Mouse (Mus musculus) hematopoietic stem cell, adult 5-6 weeks (primary cell): Measurements from ENCODE around the gene Casp2. TPM values are rescaled to one million over a fixed set of nuclear protein-coding genes. Genes with fewer than 3 reads are reported as not detected.
A peak's percentile ranks its signal among the peaks of the same experiment; 100 is the strongest.

ENCODE experiments used
- ATAC-seq, 2 experiments: fragments of 125-278 bp in 1 of 2; replicated peaks in 1 of 2; 2 replicates each; pipeline ENCODE4 v1.8.0; 2016 to 2017; ENCODE audit warnings: inconsistent platforms in 2 of 2, mild to moderate bottlenecking in 2 of 2, moderate number of reproducible peaks in 2 of 2, low read depth in 1 of 2, moderate TSS enrichment in 1 of 2; ENCODE audit not compliant: low FRiP score in 2 of 2, poor library complexity in 2 of 2, severe bottlenecking in 2 of 2, insufficient read depth in 1 of 2, low TSS enrichment in 1 of 2
- total RNA-seq: library from RNA; stranded (forward); fragments of 172-1452, 232-1000 nt; gene quantifications from 2 replicates; pipeline ENCODE4 v1.2.3, GENCODE M21; 2017

Gene Casp2
- total RNA-seq, 1 experiment from 2014 or later, result 101 TPM

DNA sequence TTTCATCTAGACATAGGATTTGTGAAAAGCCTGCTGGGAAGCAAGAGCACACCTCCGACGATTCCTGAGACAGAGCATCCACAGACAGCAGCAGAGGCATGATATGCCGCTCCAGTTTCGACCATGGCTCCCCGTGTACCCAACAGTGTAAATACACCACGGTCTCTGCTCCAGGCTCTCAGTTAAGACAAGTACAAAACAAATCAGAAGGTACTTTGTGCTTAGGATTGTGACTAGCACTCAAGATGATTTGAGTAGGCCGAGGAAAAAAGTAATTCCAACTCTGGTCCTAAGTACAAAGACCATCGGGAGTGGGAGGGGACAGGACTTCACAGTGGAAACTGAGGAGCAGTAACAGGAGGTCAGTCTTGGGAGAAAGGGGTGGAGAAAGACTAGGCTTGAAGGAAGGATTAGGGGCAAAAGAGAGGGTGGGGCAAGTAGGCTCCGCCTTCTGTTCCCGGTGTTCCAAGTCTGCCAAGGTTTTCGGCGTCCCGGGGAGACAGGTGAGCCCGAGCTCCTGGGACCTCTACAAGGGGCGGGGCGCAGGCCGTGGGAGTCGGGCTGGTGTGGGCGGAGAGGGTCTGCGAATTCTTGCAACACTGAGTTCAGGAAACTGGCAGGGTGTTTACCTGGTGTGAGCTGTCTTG, 3.1 kb upstream of the Casp2 start, which contains the start of gene Tmem139:
Gene Tmem139, plus strand, starts transcription at position 447 of the 647 bp plus-strand sequence.
- no peak for ATAC-seq

DNA sequence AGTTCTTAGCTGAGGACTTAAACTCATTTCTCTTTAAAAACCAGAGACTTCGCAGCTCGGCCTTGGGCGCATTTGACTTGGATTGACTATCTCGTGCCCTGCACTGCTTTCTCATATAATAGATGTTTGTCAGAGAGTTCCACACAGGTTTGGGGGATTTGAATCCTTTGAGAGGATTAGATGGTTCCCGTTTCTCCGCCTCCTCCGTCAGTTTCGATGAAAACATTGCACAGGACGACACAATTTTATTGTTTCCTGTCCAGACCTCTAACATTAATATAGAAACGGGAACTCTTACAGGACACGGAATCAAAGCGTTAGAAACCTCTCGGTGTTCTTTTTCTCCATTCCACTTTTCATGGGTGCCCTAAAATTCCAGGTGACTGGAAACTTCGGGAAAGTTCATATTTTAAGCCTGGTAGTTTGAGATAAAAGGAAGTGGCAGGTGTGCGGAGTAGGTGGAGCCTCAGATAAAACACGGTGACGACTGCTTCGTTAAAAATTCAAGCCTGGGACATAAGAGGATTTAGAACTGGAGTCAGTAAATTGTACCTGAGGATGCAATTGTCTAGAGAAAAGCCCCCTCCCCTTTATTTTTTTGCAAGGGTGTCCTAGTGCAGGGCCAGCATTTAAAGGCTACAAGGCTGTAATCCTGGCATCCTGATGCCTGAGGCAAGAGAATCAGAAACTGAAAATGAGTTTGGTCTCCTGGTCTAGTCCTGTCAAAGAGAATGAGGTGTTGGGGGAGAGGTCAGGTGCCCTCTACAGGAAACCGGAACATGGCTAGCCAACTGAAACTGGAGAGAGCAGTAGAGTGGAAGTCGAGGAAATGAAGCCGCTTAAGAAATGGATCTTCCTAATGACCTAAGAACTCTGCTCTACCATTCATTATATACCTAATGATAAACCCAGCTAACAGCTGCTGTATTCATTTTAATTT, 876 bp downstream of the Casp2 start:
- ATAC-seq, result peak; percentile 20 to 33; a peak in 3 of 4 replicates

DNA sequence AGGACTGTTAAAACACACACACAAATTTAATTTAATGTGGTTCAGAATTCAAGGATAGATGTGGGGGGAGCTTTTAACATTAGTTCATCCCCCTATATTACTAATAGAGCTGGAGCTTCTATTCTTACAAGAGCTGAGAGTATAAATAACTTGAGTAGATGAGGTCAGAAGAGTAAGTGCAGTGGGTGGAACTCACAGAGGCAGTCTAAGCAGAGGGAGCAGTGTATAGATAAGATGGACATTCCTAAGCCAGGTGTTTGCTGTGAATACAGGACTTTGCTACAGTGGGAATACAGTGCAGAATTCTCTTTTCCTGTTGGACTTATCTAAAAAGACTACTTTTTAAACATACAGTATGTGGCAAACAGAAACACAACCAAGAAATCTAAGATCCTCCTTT, 6.0 kb downstream of the Casp2 start:
- ATAC-seq, result no peak

DNA sequence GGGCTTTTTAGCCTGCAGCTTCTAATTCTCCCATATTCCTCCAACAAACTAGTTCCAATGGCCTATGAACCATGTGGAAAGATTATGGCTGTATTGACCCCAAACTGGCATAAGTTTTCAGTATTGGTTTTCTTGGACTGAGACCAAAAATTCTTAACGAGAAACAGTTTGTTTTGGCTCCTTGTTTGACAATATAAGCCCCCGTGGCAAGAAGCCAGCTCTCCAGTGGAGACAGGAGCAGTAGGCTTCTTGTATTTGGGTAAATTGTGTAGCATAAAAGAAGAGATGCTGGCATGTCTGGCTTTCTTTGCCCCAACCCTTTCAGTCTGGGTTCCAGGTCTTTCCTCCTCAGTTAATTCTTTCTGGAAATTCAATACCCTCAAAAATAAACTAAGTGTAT, 11.4 kb downstream of the Casp2 start:
- ATAC-seq, result no peak

DNA sequence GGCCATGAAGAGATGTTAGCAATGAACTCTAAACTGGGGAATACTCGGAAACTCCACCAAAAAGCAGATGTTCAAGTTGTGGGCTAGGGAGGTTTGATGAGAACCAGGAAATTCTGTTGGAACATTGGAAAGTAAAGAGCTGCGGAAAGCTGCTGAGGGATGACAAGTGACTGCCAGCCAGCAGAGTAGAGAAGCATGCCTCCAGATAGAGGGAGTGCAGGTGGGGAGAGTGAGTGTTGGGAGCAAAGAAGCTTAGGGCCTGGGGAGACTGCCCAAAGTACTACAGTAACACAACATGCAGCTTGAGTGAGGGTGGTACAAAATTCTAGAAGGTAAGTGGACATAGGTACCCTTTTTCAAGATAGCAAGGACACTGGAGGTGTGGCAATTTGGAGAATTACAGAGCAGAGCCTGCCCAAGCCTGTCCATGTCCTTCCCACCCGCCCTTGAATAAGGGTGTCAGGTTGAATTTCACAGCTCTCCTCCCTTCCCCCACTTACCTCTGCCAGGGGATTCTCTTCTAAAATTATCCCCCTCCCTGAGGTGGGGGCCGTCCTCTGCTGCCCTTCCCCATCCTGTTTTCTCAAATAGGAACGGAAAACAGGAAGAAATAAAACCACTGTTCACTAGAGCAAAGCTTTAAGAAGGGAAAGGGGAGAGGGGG, 18.2 kb downstream of the Casp2 start:
- ATAC-seq, result no peak; a peak in 1 of 4 replicates

DNA sequence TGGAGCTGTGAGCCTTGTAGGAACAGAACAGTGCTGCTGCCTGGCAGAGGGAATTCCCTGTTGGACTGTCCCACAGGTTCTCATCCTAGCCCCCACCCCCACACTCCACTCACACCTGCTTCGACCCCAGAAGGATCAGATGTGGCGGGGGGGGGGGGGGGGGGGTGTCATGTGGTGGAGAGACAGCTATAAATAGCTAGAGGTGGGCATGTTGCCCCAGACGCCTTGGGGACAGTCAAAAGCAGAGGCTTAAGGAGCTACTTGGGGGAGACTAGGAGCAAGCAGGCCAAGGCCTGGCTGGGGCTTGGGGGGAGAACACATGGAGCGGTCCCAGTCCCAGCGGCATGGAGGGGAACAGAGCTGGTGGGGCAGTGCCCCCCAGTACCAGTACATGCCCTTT, 21.7 kb downstream of the Casp2 start, which contains the start of gene Clcn1:
Gene Clcn1, plus strand, starts transcription at position 238 of the 400 bp plus-strand sequence.
- no peak for ATAC-seq

DNA sequence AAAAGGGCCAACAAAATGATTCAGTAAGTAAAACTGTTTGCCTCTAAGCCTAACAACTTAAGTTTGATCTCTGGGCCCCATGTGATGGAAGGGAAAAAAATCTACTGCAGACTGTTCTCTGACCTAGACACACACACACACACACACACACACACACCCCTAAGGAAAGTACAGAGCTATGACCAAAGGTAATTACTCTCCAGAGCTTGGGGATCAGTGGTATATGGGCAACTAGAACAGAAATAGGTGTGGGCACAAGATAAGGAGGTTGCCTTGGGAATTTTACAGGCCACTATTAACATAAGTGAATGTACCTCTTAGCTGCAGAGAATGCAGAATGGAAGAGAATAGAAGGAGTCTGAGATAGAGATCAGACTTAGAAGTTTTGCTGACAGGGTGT, 22.8 kb downstream of the Casp2 start:
- ATAC-seq, result no peak

DNA sequence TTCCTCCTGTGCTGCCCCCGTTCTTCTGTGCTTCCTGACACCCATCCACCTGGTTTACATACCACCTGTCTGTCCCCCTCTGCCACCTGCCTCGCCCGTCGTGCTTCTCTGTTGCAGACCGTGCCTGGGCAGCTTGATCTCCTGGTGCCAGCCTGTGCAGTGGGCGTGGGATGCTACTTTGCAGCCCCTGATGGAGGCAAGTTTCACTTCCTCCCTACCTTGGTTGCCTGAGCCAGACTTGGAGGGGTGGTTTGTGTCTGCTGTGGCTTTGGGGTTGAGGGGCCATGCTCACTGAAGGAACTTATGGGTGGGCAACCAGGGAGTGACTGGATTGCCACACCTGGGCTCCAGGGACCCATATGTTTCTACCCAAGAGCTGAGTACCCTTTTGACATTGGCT, 28.5 kb downstream of the Casp2 start:
- peak; percentile 83 to 90 for ATAC-seq

DNA sequence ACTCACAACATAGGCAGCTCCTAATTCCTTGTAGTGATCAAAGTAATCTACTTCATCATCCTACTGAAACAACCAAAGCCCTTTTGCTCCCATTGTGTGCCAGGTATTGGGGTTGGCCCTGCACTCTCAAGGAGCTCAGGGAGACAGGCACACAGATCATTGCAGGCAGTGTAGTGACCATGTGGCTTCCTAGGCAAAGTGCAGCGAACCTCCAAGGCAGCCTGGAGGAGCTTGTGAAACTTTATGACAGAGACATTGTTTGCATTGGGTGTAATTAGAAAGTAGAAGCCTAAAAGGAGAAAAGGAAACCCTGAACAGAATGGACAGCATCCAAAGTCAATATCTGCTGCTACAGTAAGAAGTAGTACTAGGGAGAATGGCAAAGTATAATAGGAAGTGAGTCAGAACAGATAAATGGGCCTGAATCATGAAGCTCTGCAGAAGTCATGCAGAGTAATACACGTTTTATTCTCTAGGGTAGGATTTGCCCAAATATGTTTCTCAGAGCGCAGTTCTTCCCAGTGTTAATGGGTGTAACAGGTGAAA, 30.8 kb downstream of the Casp2 start:
- no peak for ATAC-seq

DNA sequence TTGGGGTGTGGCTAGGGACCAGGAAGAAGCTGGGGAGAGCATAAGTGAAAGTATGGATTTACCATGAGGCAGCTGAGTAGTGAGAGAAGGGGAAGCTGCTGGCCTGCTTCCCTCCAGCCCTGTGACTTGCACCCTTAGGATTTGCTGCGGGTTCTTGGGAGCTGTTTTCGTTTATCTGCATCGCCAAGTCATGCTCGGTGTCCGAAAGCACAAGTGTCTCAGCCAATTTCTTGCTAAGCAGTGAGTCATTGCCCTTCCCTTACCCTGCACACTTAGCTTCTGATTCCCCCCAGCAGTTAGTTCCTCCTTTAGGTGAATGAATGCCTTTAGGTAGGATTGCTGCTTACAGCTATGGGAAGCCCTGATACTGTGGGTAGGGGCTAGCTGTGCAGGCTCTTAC, 34.6 kb downstream of the Casp2 start:
- peak; percentile 79 to 88 for ATAC-seq

DNA sequence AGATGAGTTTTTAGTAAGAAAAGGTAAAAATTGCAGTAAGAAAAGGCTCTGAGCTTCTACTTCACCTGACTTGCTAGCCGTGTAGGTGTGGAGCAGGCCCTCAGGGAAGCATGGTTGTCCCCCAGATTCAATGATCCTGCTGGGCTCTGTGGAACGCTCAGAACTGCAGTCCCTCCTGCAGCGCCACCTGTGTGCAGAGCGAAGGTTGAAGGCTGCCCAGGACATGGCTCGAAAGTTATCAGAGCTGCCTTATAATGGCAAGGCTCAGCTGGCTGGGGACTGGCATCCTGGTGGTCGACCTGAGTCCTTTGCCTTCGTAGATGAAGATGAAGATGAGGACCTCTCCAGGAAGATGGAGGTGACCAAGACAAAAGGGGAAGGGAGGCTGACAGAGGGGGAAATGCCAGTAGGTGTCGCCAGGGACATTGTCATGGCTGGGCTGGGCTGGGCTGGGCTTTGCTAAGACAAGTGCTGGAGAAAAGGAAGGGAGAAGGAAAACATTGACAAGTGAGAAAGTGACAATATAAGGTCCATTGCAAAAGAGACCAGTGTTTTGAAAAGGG, 45.1 kb downstream of the Casp2 start:
- ATAC-seq, result 0 out of 4 replicates have a peak, but pooled peaks of 1 of the 2 experiments have one; percentile 24

DNA sequence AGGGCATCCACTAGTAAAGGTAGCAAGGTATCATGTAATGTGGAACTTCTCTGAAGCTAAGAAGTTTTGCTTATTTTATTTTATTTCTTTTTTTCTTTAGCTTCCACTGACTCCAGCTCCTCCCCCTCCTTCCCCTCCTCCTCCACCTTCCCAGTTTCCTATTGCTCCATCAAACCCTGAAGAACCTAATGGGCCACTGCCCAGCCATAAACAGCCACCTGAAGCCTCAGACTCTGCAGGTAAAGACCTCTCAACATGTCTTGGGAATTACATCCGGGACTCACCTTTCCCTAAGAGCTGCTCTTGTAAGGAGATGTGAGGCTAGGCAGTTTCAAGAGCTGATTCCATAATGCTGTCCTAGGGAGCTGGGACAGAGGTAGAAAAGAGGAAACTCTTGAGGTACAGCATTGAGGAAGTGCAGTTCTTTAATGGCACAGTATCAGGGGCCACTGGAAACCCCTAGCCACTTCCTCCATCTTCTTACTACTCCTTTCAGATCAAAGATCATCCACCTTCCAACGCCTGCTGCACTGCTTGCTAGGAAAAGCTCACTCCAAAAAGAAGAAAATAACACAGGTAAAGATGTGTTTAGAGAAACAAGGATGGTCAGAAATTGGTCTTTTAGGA, 45.8 kb downstream of the Casp2 start:
- ATAC-seq, result peak; percentile 89 to 94

DNA sequence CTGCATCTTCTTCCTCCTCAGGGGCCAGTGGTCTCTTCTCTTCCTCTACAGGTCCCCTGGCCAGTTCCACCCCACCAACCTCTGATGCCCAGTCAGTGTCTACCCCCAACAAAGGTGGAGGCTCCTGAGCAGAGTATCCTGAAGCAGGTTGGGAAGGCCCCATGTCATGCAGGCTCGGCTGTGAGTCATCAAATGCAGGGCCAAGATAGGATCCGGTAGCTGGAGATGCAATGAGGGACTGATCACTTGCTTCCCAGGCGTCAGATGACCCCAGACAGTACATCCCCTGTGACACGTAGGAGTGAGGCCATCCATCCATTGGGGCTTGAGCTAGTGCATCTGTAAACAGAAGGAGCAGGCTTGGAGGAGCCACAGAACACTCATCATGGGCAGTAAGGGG, 53.5 kb downstream of the Casp2 start:
- no peak for ATAC-seq

DNA sequence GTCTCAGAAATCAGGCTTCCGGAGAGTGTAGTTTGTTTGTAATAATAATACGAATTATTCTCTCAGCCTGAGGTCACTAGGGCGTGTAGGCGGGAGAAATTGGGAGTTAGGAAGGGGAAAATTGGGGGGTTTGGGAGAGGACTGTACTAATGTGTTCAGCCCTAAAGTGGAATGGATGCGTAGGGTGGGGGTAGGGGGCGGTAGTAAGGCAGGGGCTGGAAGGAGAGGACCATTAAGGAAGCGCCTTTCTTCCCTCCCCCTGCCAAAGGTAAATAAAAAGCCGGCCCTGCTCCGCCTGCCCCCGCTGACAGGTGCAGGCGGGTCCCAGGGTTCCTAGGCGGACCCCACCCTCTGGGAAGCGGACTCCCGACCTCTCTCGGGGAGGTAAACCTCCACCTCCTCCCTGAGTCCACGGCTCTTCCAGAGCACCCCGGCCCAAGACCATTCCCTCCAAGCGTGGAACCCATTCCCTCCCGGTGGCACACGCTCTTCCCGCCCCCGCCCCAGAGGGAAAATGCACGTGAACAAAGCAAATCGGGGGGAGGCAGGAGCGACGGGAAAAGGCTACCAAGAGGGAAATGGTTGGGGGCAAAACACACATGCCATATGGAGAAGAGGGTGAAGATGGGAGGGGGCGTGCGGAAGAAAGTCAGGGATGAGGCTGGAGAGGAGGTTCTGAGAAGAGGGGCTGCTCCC, 58.7 kb downstream of the Casp2 start:
- no peak for ATAC-seq

DNA sequence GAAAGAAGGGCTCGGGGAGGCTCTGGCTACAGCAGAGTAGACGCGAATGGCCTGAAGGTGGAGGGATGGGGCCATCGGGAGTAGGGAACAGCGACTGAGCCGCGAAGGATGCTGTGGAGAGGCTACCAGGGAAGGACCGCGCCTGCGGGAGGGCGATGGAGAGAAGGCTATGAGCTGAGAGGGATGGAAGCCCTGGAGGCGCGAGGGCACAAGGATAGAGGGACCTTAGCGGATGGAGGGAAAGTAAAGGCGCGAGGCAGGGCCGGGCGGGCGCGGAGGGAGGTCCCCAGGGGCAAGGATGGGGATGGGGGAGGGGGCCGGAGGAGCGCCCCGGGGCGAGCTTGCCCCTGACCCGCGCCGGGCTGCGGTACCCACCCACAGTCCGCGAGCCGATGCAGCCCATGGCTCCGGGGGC, 59.3 kb downstream of the Casp2 start:
- ATAC-seq, result peak in 1 of 2 experiments; percentile 29; a peak in 1 of 4 replicates

DNA sequence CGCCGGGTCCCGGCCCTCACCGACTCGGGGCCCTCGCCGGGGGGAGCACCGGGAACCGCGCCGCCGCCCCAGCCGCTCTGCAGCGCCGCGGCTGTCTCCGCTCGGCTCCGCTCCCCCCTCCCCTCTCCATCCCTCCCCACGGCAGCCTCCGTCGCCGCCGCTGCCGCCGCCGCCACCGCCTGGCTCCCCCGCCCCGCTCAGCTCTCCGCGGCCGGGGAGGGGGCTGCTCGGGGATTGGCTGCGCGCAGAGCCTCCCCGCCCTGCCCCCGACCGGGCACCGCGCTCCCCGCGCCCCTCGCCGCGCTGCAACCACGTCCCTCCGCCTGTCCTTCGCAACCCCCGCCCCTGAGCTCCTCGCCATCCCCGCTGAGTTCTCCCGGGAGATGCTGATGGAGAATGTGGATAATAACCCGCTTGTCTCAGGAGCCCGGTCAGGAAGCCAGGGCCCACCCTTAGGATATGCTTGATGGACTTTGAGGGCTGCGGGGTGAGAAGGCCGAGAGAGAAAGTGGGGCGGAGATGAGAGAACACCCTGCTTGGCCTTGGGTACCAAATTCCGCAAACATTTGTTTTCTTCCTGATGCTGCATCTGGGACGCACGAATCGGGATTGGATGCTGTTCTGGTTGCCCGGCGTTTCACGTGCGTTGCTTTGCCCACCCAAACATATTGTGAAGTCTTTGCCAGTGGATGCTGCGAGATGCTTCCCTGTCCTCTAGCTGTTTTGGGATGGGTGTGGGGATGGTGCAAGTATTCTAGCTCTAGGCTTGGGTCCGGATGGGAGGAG, 59.9 kb downstream of the Casp2 start, which contains the start of gene Fam131b:
Gene Fam131b, minus strand, starts transcription at position 162 of the 786 bp plus-strand sequence.
- peak; percentile 8 to 29; a peak in 2 of 4 replicates for ATAC-seq
